Mouse (Mus musculus): ENCODE measurements around the gene Aff1. TPM values are rescaled to one million over a fixed set of nuclear protein-coding genes. Genes with fewer than 3 reads are reported as not detected.

Aff1 gene
- polyA plus RNA-seq, 1 experiment from 2014 or later = 9.1 TPM

DNA sequence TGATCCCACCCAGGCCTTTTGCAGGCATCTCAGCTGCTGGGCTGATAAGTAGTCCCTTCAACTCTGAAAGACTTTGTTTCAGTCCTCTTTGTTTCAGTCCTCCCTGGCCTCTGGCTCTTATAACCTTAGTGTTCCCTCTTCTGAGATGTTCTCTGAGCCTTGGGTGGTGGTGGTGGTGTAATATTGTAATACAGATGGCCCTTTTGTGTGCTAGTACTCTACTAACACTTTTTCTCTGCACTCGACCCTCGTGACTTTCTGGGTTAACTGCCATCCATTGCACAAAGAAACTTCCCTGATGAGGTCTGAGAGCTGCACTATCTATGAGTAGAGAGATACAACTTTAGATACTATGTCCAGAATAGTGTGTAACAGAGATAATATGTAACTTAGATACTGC, 21.2 kb downstream of the Aff1 start:
- Histone ChIP-seq H3K36me3 (ENCODE audit: control insufficient read depth, insufficient read depth, low read length) (no peaks in the 10 kb centered on the region), H3K9me3 (ENCODE audit: control insufficient read depth, low read length) (no peaks in the 10 kb centered on the region), H3K27me3 (ENCODE audit: control insufficient read depth, insufficient read depth, low read length) (no peaks in the 10 kb centered on the region), H3K4me2 (ENCODE audit: low read depth, severe bottlenecking) (no peak overlapping the region), H3K4me3 (ENCODE audit: low read depth, low read length) (no peak overlapping the region), H3K27ac (replicated peaks; ENCODE audit: low read depth, low read length) (no peak overlapping the region), H3K4me1 (ENCODE audit: control insufficient read depth, insufficient read depth, low read length) (no peaks in the 10 kb centered on the region), H3K9ac (ENCODE audit: low read length) (no peak overlapping the region)
- WGBS = 70% methylated on average over 2 of the region's 2 CpGs
- no peak for DNase-seq (ENCODE audit: low spot score)
- ATAC-seq (ENCODE audit: insufficient number of reproducible peaks, low FRiP score, low TSS enrichment, low read depth) = no peak

DNA sequence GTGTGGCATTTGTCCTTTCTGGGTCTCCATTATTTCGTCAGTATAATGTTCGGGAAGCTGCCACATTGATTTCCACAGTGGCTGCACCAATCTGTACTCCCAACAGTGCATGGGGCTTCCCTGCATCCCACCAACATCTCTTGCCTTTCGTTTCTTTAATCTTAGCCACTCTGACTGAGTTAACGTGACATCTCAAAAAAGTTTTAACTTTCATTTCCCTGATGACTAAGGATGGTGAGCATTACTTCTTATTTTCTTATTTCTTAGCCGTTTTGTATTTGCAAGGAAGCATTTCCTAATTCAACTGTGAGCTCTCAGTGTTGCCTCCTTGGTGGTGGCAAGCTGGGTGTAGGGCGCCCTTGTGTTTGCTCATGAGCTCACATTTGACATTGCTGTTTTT, 22.8 kb downstream of the Aff1 start:
- H3K4me1 ChIP-seq (ENCODE audit: control insufficient read depth, insufficient read depth, low read length) = no peaks in the 10 kb centered on the region
- H3K27ac ChIP-seq (replicated peaks; ENCODE audit: low read depth, low read length) = no peak overlapping the region
- H3K9me3 ChIP-seq (ENCODE audit: control insufficient read depth, low read length) = no peaks in the 10 kb centered on the region
- no peak overlapping the region for H3K4me3 ChIP-seq (ENCODE audit: low read depth, low read length)
- no peaks in the 10 kb centered on the region for H3K36me3 ChIP-seq (ENCODE audit: control insufficient read depth, insufficient read depth, low read length)
- H3K4me2 ChIP-seq (ENCODE audit: low read depth, severe bottlenecking) = no peak overlapping the region
- no peaks in the 10 kb centered on the region for H3K27me3 ChIP-seq (ENCODE audit: control insufficient read depth, insufficient read depth, low read length)
- DNase-seq (ENCODE audit: low spot score) (no peak), ATAC-seq (ENCODE audit: insufficient number of reproducible peaks, low FRiP score, low TSS enrichment, low read depth) (no peak)
- H3K9ac ChIP-seq (ENCODE audit: low read length) = no peak overlapping the region
- 90% methylated on average over 6 of the region's 6 CpGs for WGBS

DNA sequence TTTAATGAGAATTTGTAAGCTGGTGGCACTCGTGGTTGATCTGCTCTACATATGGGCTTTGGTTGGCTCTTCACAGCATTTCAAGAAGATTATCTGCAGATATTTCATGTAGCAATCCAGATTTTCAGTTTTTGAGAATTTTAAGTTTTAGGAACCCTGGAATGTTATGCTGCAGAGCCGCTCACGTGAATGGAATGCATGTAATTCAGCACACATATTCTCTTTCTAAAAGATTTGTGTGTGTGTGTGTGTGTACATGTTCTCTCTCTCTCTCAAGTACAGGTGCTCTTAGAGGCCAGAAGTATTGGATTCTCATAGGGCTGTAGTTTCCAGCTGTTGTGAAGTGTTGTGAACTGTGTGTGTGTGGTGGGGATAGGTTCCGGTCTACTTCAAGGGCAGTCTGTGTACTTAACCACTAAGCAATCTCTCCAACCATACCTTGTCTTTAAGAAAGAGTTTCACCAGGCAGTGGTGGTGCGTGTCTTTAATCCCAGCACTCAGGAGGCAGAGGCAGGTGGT, 24.7 kb downstream of the Aff1 start:
- no peak overlapping the region for H3K4me3 ChIP-seq (ENCODE audit: low read depth, low read length)

DNA sequence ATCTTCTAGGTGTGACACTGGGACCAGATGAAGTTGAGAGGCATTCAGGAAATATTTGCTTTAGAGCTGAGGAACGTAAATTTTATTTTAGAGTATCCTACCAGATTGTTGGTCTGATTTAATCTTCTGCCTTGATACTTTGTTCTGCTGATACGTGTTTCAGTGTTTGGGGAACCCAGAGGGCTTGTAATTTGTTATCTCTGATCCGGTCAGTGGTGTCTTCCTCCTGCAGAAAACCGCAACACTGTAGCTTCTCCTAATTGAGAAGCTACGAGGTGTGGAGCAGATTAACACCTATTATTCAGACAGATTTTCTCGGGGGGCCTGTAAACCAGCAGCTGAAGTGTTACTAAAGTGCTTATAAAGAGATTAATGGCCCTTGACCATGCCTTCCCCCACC, 27.0 kb downstream of the Aff1 start:
- no peaks in the 10 kb centered on the region for H3K36me3 ChIP-seq (ENCODE audit: control insufficient read depth, insufficient read depth, low read length)
- H3K4me1 ChIP-seq (ENCODE audit: control insufficient read depth, insufficient read depth, low read length) = no peaks in the 10 kb centered on the region
- no peaks in the 10 kb centered on the region for H3K9me3 ChIP-seq (ENCODE audit: control insufficient read depth, low read length)
- ATAC-seq (ENCODE audit: insufficient number of reproducible peaks, low FRiP score, low TSS enrichment, low read depth) (no peak), DNase-seq (ENCODE audit: low spot score) (no peak)
- H3K4me2 ChIP-seq (ENCODE audit: low read depth, severe bottlenecking) = no peak overlapping the region
- no peak overlapping the region for H3K9ac ChIP-seq (ENCODE audit: low read length)
- H3K27me3 ChIP-seq (ENCODE audit: control insufficient read depth, insufficient read depth, low read length) = no peaks in the 10 kb centered on the region
- H3K4me3 ChIP-seq (ENCODE audit: low read depth, low read length) = no peak overlapping the region
- WGBS = 19% methylated on average over 6 of the region's 6 CpGs
- H3K27ac ChIP-seq (replicated peaks; ENCODE audit: low read depth, low read length) = no peak overlapping the region

More for the DNA sequence above, 24.7 kb downstream of the Aff1 start:
- Histone ChIP-seq H3K9ac (ENCODE audit: low read length) (no peak overlapping the region), H3K36me3 (ENCODE audit: control insufficient read depth, insufficient read depth, low read length) (no peaks in the 10 kb centered on the region), H3K9me3 (ENCODE audit: control insufficient read depth, low read length) (no peaks in the 10 kb centered on the region), H3K27ac (replicated peaks; ENCODE audit: low read depth, low read length) (no peak overlapping the region), H3K4me1 (ENCODE audit: control insufficient read depth, insufficient read depth, low read length) (no peaks in the 10 kb centered on the region), H3K27me3 (ENCODE audit: control insufficient read depth, insufficient read depth, low read length) (no peaks in the 10 kb centered on the region), H3K4me2 (ENCODE audit: low read depth, severe bottlenecking) (no peak overlapping the region)
- DNase-seq (ENCODE audit: low spot score) = no peak
- ATAC-seq (ENCODE audit: insufficient number of reproducible peaks, low FRiP score, low TSS enrichment, low read depth) = no peak
- WGBS = 87% methylated on average over 5 of the region's 5 CpGs

DNA sequence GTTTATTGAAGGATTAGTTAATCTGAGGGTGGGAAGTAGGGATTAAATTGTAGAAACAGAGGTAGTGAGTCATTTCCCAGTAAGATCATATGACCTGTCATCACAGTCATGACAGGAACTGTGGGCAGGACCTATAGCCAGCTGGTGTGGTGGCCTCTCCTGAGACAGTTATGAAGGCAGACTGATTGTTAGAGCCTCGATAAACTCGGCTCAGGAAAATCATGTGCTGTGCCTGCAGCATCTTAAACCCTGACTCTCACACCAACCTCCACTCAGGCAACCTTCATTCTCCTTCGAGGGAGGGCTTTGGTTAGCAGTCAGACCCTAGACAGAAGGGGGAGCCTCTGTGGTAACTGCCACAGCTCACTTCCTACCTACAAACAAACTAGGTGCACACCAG, 27.7 kb downstream of the Aff1 start:
- DNase-seq (ENCODE audit: low spot score) = no peak
- Histone ChIP-seq H3K27me3 (ENCODE audit: control insufficient read depth, insufficient read depth, low read length) (no peaks in the 10 kb centered on the region), H3K4me3 (ENCODE audit: low read depth, low read length) (no peak overlapping the region), H3K4me1 (ENCODE audit: control insufficient read depth, insufficient read depth, low read length) (peaks cover 6% of the 10 kb centered on the region; the same call in 1 of the 2 replicates), H3K9me3 (ENCODE audit: control insufficient read depth, low read length) (no peaks in the 10 kb centered on the region), H3K27ac (replicated peaks; ENCODE audit: low read depth, low read length) (no peak overlapping the region), H3K4me2 (ENCODE audit: low read depth, severe bottlenecking) (no peak overlapping the region), H3K9ac (ENCODE audit: low read length) (no peak overlapping the region), H3K36me3 (ENCODE audit: control insufficient read depth, insufficient read depth, low read length) (no peaks in the 10 kb centered on the region)
- WGBS = 54% methylated on average over 3 of the region's 3 CpGs
- ATAC-seq (ENCODE audit: insufficient number of reproducible peaks, low FRiP score, low TSS enrichment, low read depth) = no peak

DNA sequence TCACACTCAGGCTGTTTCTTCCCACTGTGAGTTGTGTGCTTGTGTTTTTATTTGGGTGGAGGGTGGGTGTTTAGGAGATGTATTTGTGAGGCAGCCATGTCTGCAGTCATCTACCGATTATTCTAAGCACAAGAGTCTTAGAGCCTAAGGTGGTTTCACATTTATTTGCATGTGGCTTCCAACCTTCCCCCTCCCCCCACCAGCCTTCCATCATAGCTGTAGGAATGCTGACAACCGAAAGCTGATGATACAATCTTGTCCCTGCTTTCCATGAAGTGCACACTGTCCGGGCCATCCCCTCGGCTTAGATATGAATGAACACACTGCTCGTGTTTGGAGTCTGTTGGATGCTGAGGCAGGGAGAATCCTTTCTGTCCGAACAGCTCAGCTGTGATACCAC, 28.8 kb downstream of the Aff1 start:
- DNase-seq (ENCODE audit: low spot score) (no peak), ATAC-seq (ENCODE audit: insufficient number of reproducible peaks, low FRiP score, low TSS enrichment, low read depth) (no peak)
- Histone ChIP-seq H3K4me3 (ENCODE audit: low read depth, low read length) (no peak overlapping the region), H3K27me3 (ENCODE audit: control insufficient read depth, insufficient read depth, low read length) (no peaks in the 10 kb centered on the region), H3K36me3 (ENCODE audit: control insufficient read depth, insufficient read depth, low read length) (no peaks in the 10 kb centered on the region), H3K4me1 (ENCODE audit: control insufficient read depth, insufficient read depth, low read length) (peaks cover 6% of the 10 kb centered on the region), H3K4me2 (ENCODE audit: low read depth, severe bottlenecking) (no peak overlapping the region), H3K9me3 (ENCODE audit: control insufficient read depth, low read length) (no peaks in the 10 kb centered on the region), H3K27ac (replicated peaks; ENCODE audit: low read depth, low read length) (no peak overlapping the region), H3K9ac (ENCODE audit: low read length) (no peak overlapping the region)
- 84% methylated on average over 6 of the region's 6 CpGs for WGBS

DNA sequence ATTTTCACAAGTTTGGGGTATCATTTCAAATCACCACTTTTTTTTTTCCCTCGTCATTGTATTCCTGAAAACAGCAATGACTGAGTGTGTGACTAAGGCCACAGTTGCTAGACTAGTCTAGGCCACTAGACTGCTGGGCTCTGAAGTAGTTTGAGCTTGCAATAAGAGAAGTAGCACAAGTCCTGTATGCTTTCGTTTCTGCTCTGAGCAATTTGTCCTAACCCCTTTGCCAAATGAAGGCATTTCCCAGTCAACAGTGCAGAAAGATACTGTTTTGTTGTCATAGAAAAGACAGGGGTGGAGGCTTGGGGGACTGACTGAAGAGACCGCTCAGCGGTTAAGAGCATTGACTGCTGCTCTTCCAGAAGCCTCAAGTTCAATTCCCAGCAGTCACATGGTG, 29.3 kb downstream of the Aff1 start:
- no peak for DNase-seq (ENCODE audit: low spot score)
- H3K27me3 ChIP-seq (ENCODE audit: control insufficient read depth, insufficient read depth, low read length) = no peaks in the 10 kb centered on the region
- H3K4me2 ChIP-seq (ENCODE audit: low read depth, severe bottlenecking) = no peak overlapping the region
- H3K9me3 ChIP-seq (ENCODE audit: control insufficient read depth, low read length) = no peaks in the 10 kb centered on the region
- peaks cover 6% of the 10 kb centered on the region for H3K4me1 ChIP-seq (ENCODE audit: control insufficient read depth, insufficient read depth, low read length)
- H3K9ac ChIP-seq (ENCODE audit: low read length) = no peak overlapping the region
- no peaks in the 10 kb centered on the region for H3K36me3 ChIP-seq (ENCODE audit: control insufficient read depth, insufficient read depth, low read length)
- ATAC-seq (ENCODE audit: insufficient number of reproducible peaks, low FRiP score, low TSS enrichment, low read depth) = no peak
- no peak overlapping the region for H3K27ac ChIP-seq (replicated peaks; ENCODE audit: low read depth, low read length)
- no peak overlapping the region for H3K4me3 ChIP-seq (ENCODE audit: low read depth, low read length)
- 86% methylated on average over 4 of the region's 4 CpGs for WGBS

DNA sequence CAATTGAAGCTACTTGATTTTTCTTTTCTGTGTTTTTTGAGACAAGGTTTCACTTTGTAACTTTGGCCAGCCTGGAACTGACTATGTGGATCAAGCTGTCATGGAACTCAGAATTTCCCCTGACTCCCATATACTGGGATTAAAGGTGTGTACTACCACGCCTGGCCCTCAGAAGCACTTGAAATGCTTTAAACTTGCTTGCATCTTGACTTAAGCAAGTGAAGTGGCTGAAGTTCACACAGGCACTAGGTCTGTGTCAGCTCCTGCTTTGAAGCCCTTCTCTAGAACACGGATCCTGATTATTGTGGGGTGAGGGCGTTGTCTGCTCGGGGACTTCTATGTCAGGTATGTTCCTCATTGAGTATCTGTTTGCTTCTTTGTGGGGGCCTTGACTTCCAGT, 30.5 kb downstream of the Aff1 start:
- H3K36me3 ChIP-seq (ENCODE audit: control insufficient read depth, insufficient read depth, low read length) = no peaks in the 10 kb centered on the region
- H3K4me1 ChIP-seq (ENCODE audit: control insufficient read depth, insufficient read depth, low read length) = peaks cover 6% of the 10 kb centered on the region
- no peak overlapping the region for H3K4me3 ChIP-seq (ENCODE audit: low read depth, low read length)
- DNase-seq (ENCODE audit: low spot score) (no peak), ATAC-seq (ENCODE audit: insufficient number of reproducible peaks, low FRiP score, low TSS enrichment, low read depth) (no peak)
- no peak overlapping the region for H3K27ac ChIP-seq (replicated peaks; ENCODE audit: low read depth, low read length)
- no peak overlapping the region for H3K4me2 ChIP-seq (ENCODE audit: low read depth, severe bottlenecking)
- no peak overlapping the region for H3K9ac ChIP-seq (ENCODE audit: low read length)
- WGBS = 83% methylated on average over 4 of the region's 4 CpGs
- no peaks in the 10 kb centered on the region for H3K9me3 ChIP-seq (ENCODE audit: control insufficient read depth, low read length)
- no peaks in the 10 kb centered on the region for H3K27me3 ChIP-seq (ENCODE audit: control insufficient read depth, insufficient read depth, low read length)

DNA sequence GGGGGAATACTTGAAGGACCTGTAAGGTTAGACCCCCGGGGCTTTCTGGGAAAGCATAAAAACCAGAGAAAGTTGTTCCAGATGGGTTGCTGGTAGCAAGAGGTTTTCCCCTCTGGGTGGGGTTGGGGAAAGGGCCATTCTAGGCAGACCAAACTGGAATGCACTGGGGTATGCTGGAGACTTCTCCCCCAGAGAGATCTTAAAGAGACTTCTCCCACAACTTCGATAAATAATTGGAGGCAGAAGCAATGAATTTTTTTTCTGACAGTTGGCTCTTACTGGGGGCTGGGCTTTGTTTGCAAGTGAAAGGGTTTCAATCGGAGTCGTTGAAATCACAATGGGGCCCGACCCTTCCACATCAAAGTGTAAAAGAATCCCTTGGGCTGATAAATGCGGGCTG, 32.2 kb downstream of the Aff1 start:
- Histone ChIP-seq H3K36me3 (ENCODE audit: control insufficient read depth, insufficient read depth, low read length) (no peaks in the 10 kb centered on the region), H3K4me2 (ENCODE audit: low read depth, severe bottlenecking) (no peak overlapping the region; the same call in 1 of the 2 replicates), H3K4me3 (ENCODE audit: low read depth, low read length) (no peak overlapping the region), H3K27me3 (ENCODE audit: control insufficient read depth, insufficient read depth, low read length) (no peaks in the 10 kb centered on the region), H3K27ac (replicated peaks; ENCODE audit: low read depth, low read length) (no peak overlapping the region), H3K4me1 (ENCODE audit: control insufficient read depth, insufficient read depth, low read length) (peaks cover 6% of the 10 kb centered on the region), H3K9ac (ENCODE audit: low read length) (no peak overlapping the region), H3K9me3 (ENCODE audit: control insufficient read depth, low read length) (no peaks in the 10 kb centered on the region)
- 3% methylated on average over 6 of the region's 6 CpGs for WGBS
- DNase-seq (ENCODE audit: low spot score) (no peak), ATAC-seq (ENCODE audit: insufficient number of reproducible peaks, low FRiP score, low TSS enrichment, low read depth) (no peak)
